Mouse (Mus musculus) lung, postnatal 0 days (tissue): Measurements from ENCODE around the gene Prkch.

Source experiments
- CTCF ChIP-seq: IDR thresholded peaks from 2 replicates; pipeline ENCODE4 v1.5.1; 2016; ENCODE audit warnings: antibody characterized with exemption, mild to moderate bottlenecking
- EP300 ChIP-seq: IDR thresholded peaks from 2 replicates; pipeline ENCODE4 v1.6.1; 2016; ENCODE audit warnings: antibody characterized with exemption, mild to moderate bottlenecking, control low read depth

DNA sequence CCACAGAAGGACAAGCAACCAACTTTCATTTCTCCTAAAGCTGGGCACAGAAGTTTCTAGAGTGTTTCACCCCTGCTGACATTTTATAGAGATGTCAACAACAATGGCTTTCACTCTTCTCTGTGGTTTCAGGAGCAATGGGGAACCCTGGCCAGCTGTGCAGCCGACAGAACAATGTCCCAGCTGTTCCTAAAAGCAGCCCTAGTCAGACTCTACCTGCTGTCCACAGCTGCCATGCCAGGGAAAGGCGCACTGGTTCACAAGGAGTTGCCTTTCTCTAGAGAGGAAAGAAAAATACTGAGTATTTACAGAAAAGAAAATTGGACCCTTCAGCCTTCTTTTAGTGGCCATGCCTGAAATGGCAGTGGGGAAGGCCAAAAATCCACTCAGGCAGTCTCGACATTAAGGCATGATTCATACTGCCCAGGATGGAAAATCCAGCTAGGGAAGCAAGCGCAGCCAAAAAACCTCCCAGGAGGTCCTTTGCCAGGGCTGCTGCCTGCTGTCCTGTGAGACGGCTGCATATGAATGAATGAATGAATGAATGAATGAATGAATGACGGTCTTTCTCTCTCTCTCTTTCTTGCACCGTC, 190.3 kb downstream of the Prkch start:
- TF ChIP-seq CTCF (no peak), EP300 (no peak; the same call in 1 of the 2 replicates)
